Mouse (Mus musculus) cortical plate, adult 2 months (tissue): Measurements from ENCODE around the gene Syt6.

Source experiments
- CTCF ChIP-seq: fragments of 200-500 bp; IDR thresholded peaks from 2 replicates; pipeline ENCODE4 v1.5.1; 2011; ENCODE audit warnings: mild to moderate bottlenecking, control low read depth, low read length; ENCODE audit not compliant: insufficient read depth; ENCODE audit errors: extremely low read depth
- POLR2A ChIP-seq: fragments of 200-500 bp; IDR thresholded peaks from 2 replicates; pipeline ENCODE4 v1.6.1; 2011; ENCODE audit warnings: mild to moderate bottlenecking, low read length, control low read depth; ENCODE audit not compliant: insufficient read depth; ENCODE audit errors: extremely low read depth

DNA sequence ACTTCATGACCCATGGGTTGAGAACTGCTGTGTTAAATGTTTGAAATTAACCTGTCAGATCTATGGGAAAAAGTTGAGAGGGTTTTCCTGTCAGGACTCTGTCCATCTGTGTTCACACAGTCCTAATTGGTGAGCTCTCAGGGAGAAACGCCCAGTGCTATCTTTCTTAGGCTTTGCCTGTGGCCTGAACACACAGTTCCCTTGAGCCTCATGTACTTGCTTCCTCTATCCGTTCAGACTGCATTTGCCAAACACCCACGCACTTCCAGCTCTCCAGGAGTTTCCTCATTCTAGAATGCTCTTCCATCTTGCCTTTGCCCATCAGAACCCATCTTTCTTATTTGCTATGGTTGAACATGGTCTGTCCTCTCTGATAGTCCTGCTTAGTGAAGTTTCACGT is 73.5 kb downstream of the Syt6 start:
- TF ChIP-seq CTCF (no peak), POLR2A (no peak)
